Mouse (Mus musculus): ENCODE results near the gene Vdr. TPM values are rescaled to one million over a fixed set of nuclear protein-coding genes. Genes with fewer than 3 reads are reported as not detected.

Vdr gene
- polyA plus RNA-seq, 1 experiment from 2014 or later = 1.5 TPM

DNA sequence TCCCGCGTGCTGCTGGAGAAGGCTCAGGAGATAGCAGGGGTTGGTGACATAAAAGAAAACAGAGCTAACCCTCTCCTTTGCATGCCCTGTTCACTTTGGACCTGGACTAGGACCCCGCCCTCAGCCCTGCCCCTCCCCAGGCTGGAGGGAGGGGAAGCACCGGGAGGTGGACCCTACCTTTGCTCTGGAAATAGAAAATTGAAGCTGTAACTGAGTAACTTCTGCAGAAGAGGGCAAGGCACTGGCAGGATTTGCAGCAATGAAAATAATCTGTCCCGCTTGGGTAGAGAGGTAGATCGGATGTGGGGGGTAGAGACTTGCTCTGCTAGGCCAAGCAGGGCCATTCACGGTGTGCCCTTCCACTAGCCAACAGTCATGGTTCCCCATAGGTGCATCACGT, 32.9 kb upstream of the Vdr start:
- H3K4me3 ChIP-seq (replicated peaks) = no peak overlapping the region
- H3K9me3 ChIP-seq = no peaks in the 10 kb centered on the region
- 78% methylated on average over 8 of the region's 8 CpGs for WGBS
- no peak overlapping the region for H3K4me2 ChIP-seq (replicated peaks)
- peak; percentile 80 for ATAC-seq
- peaks cover 11% of the 10 kb centered on the region for H3K4me1 ChIP-seq (replicated peaks)
- no peaks in the 10 kb centered on the region for H3K27me3 ChIP-seq (replicated peaks)
- H3K9ac ChIP-seq = no peak overlapping the region
- no peak overlapping the region for H3K27ac ChIP-seq
- no peaks in the 10 kb centered on the region for H3K36me3 ChIP-seq

DNA sequence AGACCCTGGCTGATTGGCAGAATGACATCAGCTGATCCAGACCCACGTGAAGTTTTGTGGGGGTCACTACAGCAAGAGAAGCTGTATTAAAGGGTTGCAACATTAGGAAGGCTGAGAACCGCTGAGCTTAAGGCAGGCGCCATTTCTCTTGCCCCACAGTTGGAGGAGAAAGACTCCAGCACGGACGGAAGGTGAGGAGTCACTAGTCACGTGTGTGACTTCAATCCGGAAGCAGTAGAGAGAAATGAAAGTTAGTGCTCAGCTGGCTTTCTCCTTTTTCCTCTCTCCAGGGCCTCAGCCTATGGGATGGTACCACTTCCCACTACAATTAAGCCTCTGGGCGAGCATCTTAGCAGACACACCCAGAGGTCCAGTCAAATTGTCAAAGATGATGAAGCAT, 32.1 kb upstream of the Vdr start:
- no peak overlapping the region for H3K4me2 ChIP-seq (replicated peaks)
- WGBS = 82% methylated on average over 8 of the region's 8 CpGs
- H3K4me1 ChIP-seq (replicated peaks) = peaks cover 11% of the 10 kb centered on the region
- no peak for ATAC-seq
- H3K27ac ChIP-seq = no peak overlapping the region
- no peaks in the 10 kb centered on the region for H3K36me3 ChIP-seq
- H3K9me3 ChIP-seq = no peaks in the 10 kb centered on the region
- H3K9ac ChIP-seq = no peak overlapping the region
- no peak overlapping the region for H3K4me3 ChIP-seq (replicated peaks)
- no peaks in the 10 kb centered on the region for H3K27me3 ChIP-seq (replicated peaks)

DNA sequence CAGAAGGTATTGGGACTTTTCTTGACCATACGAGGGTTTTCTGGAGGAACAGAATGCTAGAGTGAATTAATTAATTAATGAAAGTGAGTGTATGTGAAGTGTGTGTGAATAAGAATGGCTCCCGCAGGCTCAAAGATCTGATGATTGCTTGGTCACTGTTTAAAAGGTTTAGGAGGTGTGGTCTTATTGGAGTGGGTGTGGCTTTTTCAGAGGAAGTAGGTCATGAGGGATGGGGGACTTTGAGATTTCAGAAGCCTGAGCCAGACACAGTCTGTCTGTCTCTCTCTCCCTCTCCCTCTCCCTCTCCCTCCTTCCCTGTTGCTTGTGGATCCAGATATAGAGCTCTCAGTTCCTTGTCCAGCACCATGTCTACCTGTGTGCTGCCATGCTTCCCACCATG, 30.9 kb upstream of the Vdr start:
- no peak overlapping the region for H3K4me3 ChIP-seq (replicated peaks)
- WGBS = 93% methylated on average over 2 of the region's 2 CpGs
- H3K27ac ChIP-seq = no peak overlapping the region
- peaks cover 11% of the 10 kb centered on the region for H3K4me1 ChIP-seq (replicated peaks)
- ATAC-seq = no peak
- no peaks in the 10 kb centered on the region for H3K27me3 ChIP-seq (replicated peaks)
- no peaks in the 10 kb centered on the region for H3K9me3 ChIP-seq
- no peak overlapping the region for H3K9ac ChIP-seq
- H3K36me3 ChIP-seq = no peaks in the 10 kb centered on the region
- H3K4me2 ChIP-seq (replicated peaks) = no peak overlapping the region

DNA sequence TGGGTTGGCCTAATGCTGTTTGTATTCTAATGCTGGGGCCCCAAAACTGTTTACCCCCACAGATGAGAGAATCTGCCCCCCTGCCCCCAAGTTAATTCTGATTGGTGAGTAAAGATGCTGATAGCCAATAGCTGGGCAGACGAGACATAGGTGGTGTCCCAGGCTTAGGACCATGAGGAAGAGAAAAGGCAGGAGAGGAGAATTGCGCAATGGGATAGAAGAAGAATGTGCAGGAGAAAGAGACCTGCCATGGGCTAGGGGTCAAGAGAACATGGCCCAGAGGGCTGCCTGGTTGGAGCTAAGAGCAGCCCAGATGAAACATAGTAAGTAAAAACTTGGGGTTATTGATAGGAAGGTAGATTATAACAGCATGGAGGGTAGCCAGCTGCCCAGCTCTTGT, 29.7 kb upstream of the Vdr start:
- Histone ChIP-seq H3K27me3 (replicated peaks) (no peaks in the 10 kb centered on the region), H3K4me1 (replicated peaks) (0 out of 2 replicates have a peak, but pooled peaks cover 2% of the 10 kb centered on the region), H3K9me3 (no peaks in the 10 kb centered on the region), H3K27ac (no peak overlapping the region), H3K9ac (no peak overlapping the region), H3K4me3 (replicated peaks) (no peak overlapping the region), H3K36me3 (no peaks in the 10 kb centered on the region), H3K4me2 (replicated peaks) (no peak overlapping the region)
- WGBS = 79% methylated on average over 2 of the region's 2 CpGs
- ATAC-seq = no peak

DNA sequence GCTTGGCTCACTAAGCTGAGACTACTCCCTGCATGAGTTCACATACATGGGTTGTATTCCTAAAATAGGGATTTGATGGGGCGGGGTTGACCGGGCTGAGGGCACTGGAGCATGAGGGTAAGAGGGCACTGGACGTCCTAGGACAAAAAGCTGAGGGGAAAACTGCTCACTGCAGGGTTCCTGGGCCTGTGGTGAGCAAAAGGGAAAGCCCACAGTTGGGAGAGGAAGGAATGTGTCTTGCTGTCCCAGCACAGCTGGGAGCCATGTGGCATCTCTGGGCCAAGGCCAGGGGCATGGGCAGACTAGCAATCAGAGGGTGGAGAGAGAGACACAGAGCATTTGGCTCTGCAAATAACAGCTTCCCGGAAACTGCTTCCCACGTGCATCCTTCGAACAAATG, 28.1 kb upstream of the Vdr start:
- no peak overlapping the region for H3K27ac ChIP-seq
- 64% methylated on average over 6 of the region's 6 CpGs for WGBS
- H3K4me2 ChIP-seq (replicated peaks) = no peak overlapping the region
- no peaks in the 10 kb centered on the region for H3K36me3 ChIP-seq
- no peak for ATAC-seq
- H3K27me3 ChIP-seq (replicated peaks) = no peaks in the 10 kb centered on the region
- H3K9me3 ChIP-seq = no peaks in the 10 kb centered on the region
- no peak overlapping the region for H3K4me3 ChIP-seq (replicated peaks)
- H3K4me1 ChIP-seq (replicated peaks) = 0 out of 2 replicates have a peak, but pooled peaks cover 2% of the 10 kb centered on the region
- H3K9ac ChIP-seq = no peak overlapping the region

DNA sequence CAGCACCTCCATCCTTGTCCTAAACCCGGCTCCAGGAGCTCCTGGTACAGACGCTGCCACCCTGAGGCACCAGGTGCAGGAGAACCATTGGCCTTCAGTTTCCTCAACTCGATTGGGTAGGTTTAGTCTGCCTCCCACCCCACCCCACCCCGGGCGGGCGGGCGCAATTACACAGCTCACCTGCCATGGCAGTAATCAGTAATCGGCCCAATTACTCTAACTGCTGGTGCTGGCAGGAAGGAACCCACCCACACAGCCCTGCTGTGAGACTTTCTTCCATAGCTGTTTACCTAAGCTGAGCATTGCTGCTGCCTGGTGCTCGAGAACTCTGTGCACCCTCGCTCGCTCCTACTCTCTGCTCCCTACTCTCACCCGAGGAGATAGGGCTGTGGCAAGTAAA, 22.0 kb upstream of the Vdr start:
- Histone ChIP-seq H3K9me3 (no peaks in the 10 kb centered on the region), H3K4me3 (replicated peaks) (no peak overlapping the region), H3K4me2 (replicated peaks) (no peak overlapping the region), H3K27ac (no peak overlapping the region), H3K36me3 (no peaks in the 10 kb centered on the region), H3K27me3 (replicated peaks) (no peaks in the 10 kb centered on the region), H3K4me1 (replicated peaks) (peaks cover 7% of the 10 kb centered on the region; the same call in 1 of the 2 replicates), H3K9ac (no peak overlapping the region)
- ATAC-seq = peak; percentile 42; the same call in 1 of the 2 replicates
- WGBS = 74% methylated on average over 12 of the region's 12 CpGs

DNA sequence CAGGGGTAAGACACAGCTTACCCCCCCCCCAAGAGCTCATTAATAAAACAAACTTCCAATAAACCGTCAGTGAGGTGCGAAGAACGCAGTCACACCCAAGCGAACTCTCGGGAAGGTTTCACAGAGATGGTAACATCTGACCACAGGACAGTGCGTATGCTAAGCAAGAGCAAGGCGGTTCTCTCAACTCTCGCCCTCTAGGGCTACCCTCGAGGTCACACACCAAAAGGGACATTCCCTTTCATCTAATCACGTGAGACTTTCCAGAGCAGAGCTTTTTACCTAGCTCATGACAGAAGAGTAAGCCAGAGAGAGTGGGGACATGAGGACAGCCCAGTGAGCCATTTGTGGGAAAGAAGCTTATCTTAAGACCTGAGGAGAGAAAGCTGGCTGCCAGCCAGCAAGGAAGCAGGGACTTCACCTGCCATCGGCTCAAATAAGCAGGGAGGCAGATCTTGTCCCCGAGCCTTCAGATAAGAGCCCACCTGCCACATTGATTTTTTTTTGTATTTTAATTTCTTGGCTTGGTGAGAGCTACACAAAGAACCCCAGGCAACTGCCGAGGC, 18.9 kb upstream of the Vdr start:
- Histone ChIP-seq H3K27ac (peak overlapping the region; percentile 2; the same call in 1 of the 2 replicates), H3K9ac (no peak overlapping the region), H3K4me2 (replicated peaks) (0 out of 2 replicates have a peak overlapping the region, but pooled peaks have one; percentile 7), H3K9me3 (no peaks in the 10 kb centered on the region), H3K4me1 (replicated peaks) (peaks cover 8% of the 10 kb centered on the region; the same call in 1 of the 2 replicates), H3K36me3 (no peaks in the 10 kb centered on the region), H3K27me3 (replicated peaks) (no peaks in the 10 kb centered on the region), H3K4me3 (replicated peaks) (no peak overlapping the region)
- WGBS = 39% methylated on average over 13 of the region's 13 CpGs
- ATAC-seq = peak; percentile 82

DNA sequence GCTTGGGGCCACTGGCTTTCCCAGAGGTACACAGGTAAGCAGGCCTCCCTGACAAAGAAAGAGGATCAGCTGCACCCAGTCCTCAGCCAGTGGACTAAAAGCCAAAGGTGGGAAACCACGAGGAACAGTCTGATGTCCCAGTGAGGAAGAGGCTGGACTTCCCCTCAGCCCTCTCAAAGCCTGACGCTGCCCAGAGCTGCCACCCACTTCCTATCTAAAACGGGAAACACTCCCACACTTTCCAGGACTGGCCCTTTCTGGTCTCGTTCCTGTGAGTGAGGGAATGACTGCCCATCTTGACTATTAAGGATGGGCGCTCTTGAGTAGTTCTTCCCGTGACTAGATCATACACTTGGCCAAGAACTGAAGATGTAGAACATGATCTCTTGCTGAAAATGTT, 17.4 kb upstream of the Vdr start:
- H3K4me3 ChIP-seq (replicated peaks) = no peak overlapping the region
- no peak overlapping the region for H3K4me2 ChIP-seq (replicated peaks)
- no peaks in the 10 kb centered on the region for H3K27me3 ChIP-seq (replicated peaks)
- H3K36me3 ChIP-seq = no peaks in the 10 kb centered on the region
- no peak overlapping the region for H3K27ac ChIP-seq
- peaks cover 8% of the 10 kb centered on the region; the same call in 1 of the 2 replicates for H3K4me1 ChIP-seq (replicated peaks)
- H3K9me3 ChIP-seq = no peaks in the 10 kb centered on the region
- H3K9ac ChIP-seq = no peak overlapping the region
- ATAC-seq = no peak
- WGBS = 51% methylated on average over 6 of the region's 6 CpGs

DNA sequence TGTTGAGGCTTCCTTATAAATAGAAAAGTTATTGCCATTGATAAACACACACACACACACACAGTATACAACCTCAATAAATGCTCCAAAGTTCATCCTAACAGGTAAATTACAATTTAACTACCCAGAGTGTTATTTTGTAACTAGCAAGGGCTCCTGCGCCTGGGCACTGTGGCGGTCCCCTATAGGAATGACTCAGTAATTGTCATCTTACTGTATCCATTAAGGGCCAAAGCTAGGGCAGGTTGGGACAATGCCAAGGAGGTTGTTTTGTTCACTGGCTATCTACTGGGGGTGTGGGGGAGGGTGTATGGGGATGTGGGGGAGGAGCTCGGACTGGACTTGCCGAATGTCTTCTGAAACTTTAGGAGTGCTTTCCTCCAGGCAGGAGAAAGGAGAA, 16.6 kb upstream of the Vdr start:
- 48% methylated on average over 4 of the region's 4 CpGs for WGBS
- Histone ChIP-seq H3K4me1 (replicated peaks) (peaks cover 8% of the 10 kb centered on the region; the same call in 1 of the 2 replicates), H3K4me2 (replicated peaks) (no peak overlapping the region), H3K9me3 (no peaks in the 10 kb centered on the region), H3K27ac (no peak overlapping the region), H3K27me3 (replicated peaks) (no peaks in the 10 kb centered on the region), H3K36me3 (no peaks in the 10 kb centered on the region), H3K4me3 (replicated peaks) (no peak overlapping the region), H3K9ac (no peak overlapping the region)
- peak; percentile 44 for ATAC-seq

DNA sequence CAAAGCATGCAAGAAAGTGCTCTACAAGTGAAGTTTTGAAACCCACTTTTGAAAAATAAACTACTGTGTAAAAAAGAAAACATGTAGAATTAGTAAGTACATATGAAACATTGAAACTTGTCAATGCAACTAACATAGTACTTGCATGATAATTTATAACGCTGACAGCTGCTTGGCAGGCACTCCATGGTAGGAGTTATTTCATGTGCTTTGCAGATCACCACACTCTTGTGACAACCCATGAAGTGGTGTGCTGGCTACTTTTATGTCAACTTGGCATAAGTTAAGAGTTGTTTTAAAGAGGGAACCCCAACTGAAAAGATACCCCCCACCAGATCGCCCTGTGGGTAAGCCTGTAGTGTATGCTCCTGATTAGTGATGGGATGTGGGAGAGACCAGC, 12.0 kb upstream of the Vdr start:
- Histone ChIP-seq H3K4me3 (replicated peaks) (no peak overlapping the region), H3K9ac (no peak overlapping the region), H3K4me1 (replicated peaks) (peaks cover under 1% of the 10 kb centered on the region; the same call in 1 of the 2 replicates), H3K9me3 (no peaks in the 10 kb centered on the region), H3K4me2 (replicated peaks) (no peak overlapping the region), H3K27me3 (replicated peaks) (no peaks in the 10 kb centered on the region), H3K27ac (no peak overlapping the region), H3K36me3 (no peaks in the 10 kb centered on the region)
- no peak for ATAC-seq
- 86% methylated on average over 2 of the region's 2 CpGs for WGBS

DNA sequence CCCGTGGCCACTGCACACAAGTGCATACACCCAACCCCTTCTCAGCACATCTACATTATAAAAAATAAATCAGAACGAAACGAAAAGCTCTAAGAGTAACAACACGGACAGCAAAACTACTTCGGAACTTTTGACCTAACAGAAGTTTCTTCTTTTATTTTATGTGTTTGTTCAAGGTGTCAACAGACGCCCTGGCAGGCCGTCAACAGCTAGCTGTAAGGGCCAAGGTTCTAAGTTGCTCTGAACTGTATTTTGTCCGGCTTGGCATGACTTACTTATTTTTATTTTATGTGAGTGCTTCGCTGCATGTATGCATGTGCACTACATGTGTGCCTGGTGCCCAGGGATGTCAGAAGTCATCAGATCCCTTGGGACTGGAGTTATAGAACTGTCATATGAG, 11.4 kb upstream of the Vdr start:
- Histone ChIP-seq H3K4me1 (replicated peaks) (no peaks in the 10 kb centered on the region), H3K36me3 (no peaks in the 10 kb centered on the region), H3K27ac (no peak overlapping the region), H3K9ac (no peak overlapping the region), H3K4me2 (replicated peaks) (no peak overlapping the region), H3K27me3 (replicated peaks) (no peaks in the 10 kb centered on the region), H3K4me3 (replicated peaks) (no peak overlapping the region), H3K9me3 (no peaks in the 10 kb centered on the region)
- WGBS = 85% methylated on average over 9 of the region's 9 CpGs
- no peak for ATAC-seq

DNA sequence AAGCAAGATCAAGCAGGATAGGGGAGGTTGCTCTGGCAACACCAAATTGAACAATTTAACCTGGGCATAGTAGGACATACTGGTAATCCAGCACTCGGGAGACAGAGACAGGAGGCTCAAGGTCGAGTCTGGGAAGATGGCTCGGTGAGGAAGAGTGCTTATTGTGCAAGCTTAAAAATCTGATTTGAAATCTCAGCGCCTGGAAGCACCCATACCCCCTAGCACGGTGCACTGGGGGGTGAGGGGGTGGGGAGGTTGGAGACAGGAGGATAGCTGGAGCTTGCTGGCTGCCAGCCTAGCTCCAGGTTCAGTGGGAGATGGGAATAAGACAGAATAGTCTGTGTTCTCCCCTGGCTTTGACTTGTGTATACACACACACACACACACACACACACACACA, 9.9 kb upstream of the Vdr start:
- ATAC-seq = no peak
- no peaks in the 10 kb centered on the region for H3K9me3 ChIP-seq
- no peak overlapping the region for H3K4me2 ChIP-seq (replicated peaks)
- H3K27ac ChIP-seq = no peak overlapping the region
- no peaks in the 10 kb centered on the region for H3K4me1 ChIP-seq (replicated peaks)
- no peak overlapping the region for H3K9ac ChIP-seq
- no peaks in the 10 kb centered on the region for H3K27me3 ChIP-seq (replicated peaks)
- H3K36me3 ChIP-seq = no peaks in the 10 kb centered on the region
- no peak overlapping the region for H3K4me3 ChIP-seq (replicated peaks)
- WGBS = 42% methylated on average over 5 of the region's 5 CpGs

DNA sequence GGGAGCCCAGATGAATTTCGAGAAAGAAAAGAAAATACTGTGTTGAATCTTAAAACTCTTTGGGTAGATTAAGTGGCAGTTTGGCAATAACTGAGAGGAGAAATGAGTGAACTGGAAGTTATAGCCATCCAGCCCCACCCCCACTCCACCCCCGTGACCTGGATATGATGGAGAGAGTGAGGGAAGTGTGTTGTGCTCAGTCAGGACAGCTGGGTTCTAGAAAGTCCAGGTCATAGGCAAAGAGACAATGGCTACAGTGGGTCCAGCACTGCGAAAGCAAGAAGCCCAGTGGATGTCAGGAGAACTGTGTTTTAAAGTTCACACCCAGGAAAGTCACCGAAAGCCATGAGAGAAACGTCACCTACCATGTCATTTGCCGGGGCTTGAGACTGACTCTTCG, 8.8 kb upstream of the Vdr start:
- H3K27me3 ChIP-seq (replicated peaks) = no peaks in the 10 kb centered on the region
- no peak overlapping the region for H3K9ac ChIP-seq
- H3K27ac ChIP-seq = no peak overlapping the region
- WGBS = 89% methylated on average over 7 of the region's 7 CpGs
- no peak overlapping the region for H3K4me3 ChIP-seq (replicated peaks)
- H3K4me2 ChIP-seq (replicated peaks) = no peak overlapping the region
- no peak for ATAC-seq
- no peaks in the 10 kb centered on the region for H3K9me3 ChIP-seq
- H3K4me1 ChIP-seq (replicated peaks) = peaks cover 7% of the 10 kb centered on the region
- H3K36me3 ChIP-seq = no peaks in the 10 kb centered on the region

All from intestine, embryonic 15.5 days (tissue).